Mouse (Mus musculus): ENCODE data around the gene Olfr313. TPM values are rescaled to one million over a fixed set of nuclear protein-coding genes. Genes with fewer than 3 reads are reported as not detected.

Olfr313 gene
- polyA plus RNA-seq, 1 experiment from 2014 or later, result not detected

DNA sequence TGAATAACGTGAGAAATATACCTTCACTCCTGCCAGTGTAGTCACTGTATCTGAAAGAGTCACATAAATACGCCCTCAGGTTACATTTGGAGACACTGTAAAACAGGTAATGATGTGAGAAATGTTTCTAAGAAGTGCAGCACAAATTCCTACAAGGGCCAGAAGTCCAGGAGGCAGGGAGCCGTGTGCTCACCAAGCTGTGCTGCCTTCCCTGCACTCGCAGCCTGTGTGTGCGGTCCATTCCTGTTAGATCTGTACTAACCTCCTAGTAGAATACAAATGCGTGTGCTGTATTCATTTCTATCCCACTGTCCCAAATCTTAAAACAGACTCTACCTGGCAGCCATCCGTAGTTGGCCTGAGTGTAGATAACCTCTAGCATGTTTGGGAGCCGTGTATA, 45.9 kb downstream of the Olfr313 start:
- peaks cover 11% of the 10 kb centered on the region; the same call in 1 of the 2 replicates for H3K9me3 ChIP-seq
- no peak overlapping the region for H3K27ac ChIP-seq (replicated peaks)
- H3K27me3 ChIP-seq, result no peaks in the 10 kb centered on the region
- H3K9ac ChIP-seq, result no peak overlapping the region
- no peaks in the 10 kb centered on the region for H3K4me1 ChIP-seq (replicated peaks)
- 97% methylated on average over 8 of the region's 8 CpGs for WGBS
- peaks cover 51% of the 10 kb centered on the region for H3K36me3 ChIP-seq
- no peak for ATAC-seq (ENCODE audit: low FRiP score, low read depth)
- no peak overlapping the region for H3K4me2 ChIP-seq
- no peak overlapping the region for H3K4me3 ChIP-seq

- H3K9me3 ChIP-seq, result no peaks in the 10 kb centered on the region
- H3K4me3 ChIP-seq, result peak within 1 kb of the TSS; percentile 85
- whole genome bisulfite sequencing, result 4% methylated on average over 37 of the region's 37 CpGs
- peaks cover 21% of the 10 kb centered on the region for H3K4me1 ChIP-seq (replicated peaks)
- H3K27me3 ChIP-seq, result no peaks in the 10 kb centered on the region
- peaks cover 19% of the 10 kb centered on the region for H3K36me3 ChIP-seq
- H3K9ac ChIP-seq, result peak within 1 kb of the TSS; percentile 90
- peak; percentile 89 for ATAC-seq (ENCODE audit: low FRiP score, low read depth)
- peak within 1 kb of the TSS; percentile 90 for H3K27ac ChIP-seq (replicated peaks)
- peak within 1 kb of the TSS; percentile 89 for H3K4me2 ChIP-seq
Observed at GRCm38 (mm10) chr11:58867039-58867953, 52.5 kb downstream of the Olfr313 start, which contains the start of gene 2810021J22Rik. 2810021J22Rik (plus strand) TSS chr11:58867216.

- 82% methylated on average over 6 of the region's 6 CpGs for WGBS
- Histone ChIP-seq H3K27me3 (no peaks in the 10 kb centered on the region), H3K36me3 (peaks cover 19% of the 10 kb centered on the region), H3K9me3 (no peaks in the 10 kb centered on the region), H3K27ac (replicated peaks) (peak overlapping the region; percentile 90; the same call in 1 of the 2 replicates), H3K9ac (peak overlapping the region; percentile 90; the same call in 1 of the 2 replicates), H3K4me1 (replicated peaks) (peaks cover 21% of the 10 kb centered on the region), H3K4me2 (peak overlapping the region; percentile 89), H3K4me3 (peak overlapping the region; percentile 85)
- no peak for ATAC-seq (ENCODE audit: low FRiP score, low read depth)
Observed at GRCm38 (mm10) chr11:58867954-58868330, 53.1 kb downstream of the Olfr313 start.

Other genes with a start within 250 kb of the Olfr313 start
- gene Olfr224, start 244.4 kb upstream of the Olfr313 start, polyA plus RNA-seq (2015; fragmentation: Nextera tagmentation; extraction: Ambion mirVana), result not detected in 2 replicates
- not detected in 2 replicates for gene Olfr325, start 237.3 kb upstream of the Olfr313 start, polyA plus RNA-seq (2015; fragmentation: Nextera tagmentation; extraction: Ambion mirVana)
- gene Olfr324, start 219.9 kb upstream of the Olfr313 start, polyA plus RNA-seq (2015; fragmentation: Nextera tagmentation; extraction: Ambion mirVana), result 0.06 and 0.09 TPM in 2 replicates
- gene 2210407C18Rik, start 198.9 kb upstream of the Olfr313 start, polyA plus RNA-seq (2015; fragmentation: Nextera tagmentation; extraction: Ambion mirVana), result not detected in 2 replicates
- gene Olfr323, start 184.5 kb upstream of the Olfr313 start, polyA plus RNA-seq (2015; fragmentation: Nextera tagmentation; extraction: Ambion mirVana), result not detected in 2 replicates
- 0.10 TPM in 1 of 2 replicates, not detected in the other for gene Trim58, start 174.5 kb upstream of the Olfr313 start, polyA plus RNA-seq (2015; fragmentation: Nextera tagmentation; extraction: Ambion mirVana)
- not detected in 2 replicates for gene Olfr322, start 156.2 kb upstream of the Olfr313 start, polyA plus RNA-seq (2015; fragmentation: Nextera tagmentation; extraction: Ambion mirVana)
- not detected in 2 replicates for gene Olfr320, start 133.9 kb upstream of the Olfr313 start, polyA plus RNA-seq (2015; fragmentation: Nextera tagmentation; extraction: Ambion mirVana)
- gene Olfr319, start 115.8 kb upstream of the Olfr313 start, polyA plus RNA-seq (2015; fragmentation: Nextera tagmentation; extraction: Ambion mirVana), result not detected in 2 replicates
- gene Olfr318, start 91.0 kb upstream of the Olfr313 start, polyA plus RNA-seq (2015; fragmentation: Nextera tagmentation; extraction: Ambion mirVana), result not detected in 2 replicates
- gene Olfr317, start 75.8 kb upstream of the Olfr313 start, polyA plus RNA-seq (2015; fragmentation: Nextera tagmentation; extraction: Ambion mirVana), result 0.16 and 0.44 TPM in 2 replicates
- 0.05 TPM in 1 of 2 replicates, not detected in the other for gene Olfr316, start 62.3 kb upstream of the Olfr313 start, polyA plus RNA-seq (2015; fragmentation: Nextera tagmentation; extraction: Ambion mirVana)
- gene Olfr315, start 41.8 kb upstream of the Olfr313 start, polyA plus RNA-seq (2015; fragmentation: Nextera tagmentation; extraction: Ambion mirVana), result not detected in 2 replicates
- gene Olfr314, start 32.0 kb upstream of the Olfr313 start, polyA plus RNA-seq (2015; fragmentation: Nextera tagmentation; extraction: Ambion mirVana), result not detected in 2 replicates
- 9.9 and 10.7 TPM in 2 replicates for gene Fam183b, start 13.0 kb upstream of the Olfr313 start, polyA plus RNA-seq (2015; fragmentation: Nextera tagmentation; extraction: Ambion mirVana)
- gene Olfr312, start 14.2 kb downstream of the Olfr313 start, polyA plus RNA-seq (2015; fragmentation: Nextera tagmentation; extraction: Ambion mirVana), result not detected in 2 replicates
- gene Olfr311, start 24.3 kb downstream of the Olfr313 start, polyA plus RNA-seq (2015; fragmentation: Nextera tagmentation; extraction: Ambion mirVana), result not detected in 2 replicates
- 21.1 and 22.4 TPM in 2 replicates for gene Gm12258, start 32.2 kb downstream of the Olfr313 start, polyA plus RNA-seq (2015; fragmentation: Nextera tagmentation; extraction: Ambion mirVana)
- gene 2810021J22Rik, start 52.2 kb downstream of the Olfr313 start, polyA plus RNA-seq (2015; fragmentation: Nextera tagmentation; extraction: Ambion mirVana), result 10.0 and 11.8 TPM in 2 replicates
- 6.1 and 6.9 TPM in 2 replicates for gene Zfp39, start 89.2 kb downstream of the Olfr313 start, polyA plus RNA-seq (2015; fragmentation: Nextera tagmentation; extraction: Ambion mirVana)
- not detected in 2 replicates for gene Btnl10, start 102.9 kb downstream of the Olfr313 start, polyA plus RNA-seq (2015; fragmentation: Nextera tagmentation; extraction: Ambion mirVana)
- gene Rnf187, start 123.9 kb downstream of the Olfr313 start, polyA plus RNA-seq (2015; fragmentation: Nextera tagmentation; extraction: Ambion mirVana), result 603 and 674 TPM in 2 replicates
- 230 and 238 TPM in 2 replicates for gene Hist3h2ba, start 133.9 kb downstream of the Olfr313 start, polyA plus RNA-seq (2015; fragmentation: Nextera tagmentation; extraction: Ambion mirVana)
- 96.0 and 96.7 TPM in 2 replicates for gene Hist3h2a, start 139.7 kb downstream of the Olfr313 start, polyA plus RNA-seq (2015; fragmentation: Nextera tagmentation; extraction: Ambion mirVana)
- gene Trim17, start 139.7 kb downstream of the Olfr313 start, polyA plus RNA-seq (2015; fragmentation: Nextera tagmentation; extraction: Ambion mirVana), result 1.4 TPM in 2 replicates
- 19.3 and 20.7 TPM in 2 replicates for gene Trim11, start 163.1 kb downstream of the Olfr313 start, polyA plus RNA-seq (2015; fragmentation: Nextera tagmentation; extraction: Ambion mirVana)